Mouse (Mus musculus) stomach, postnatal 0 days (tissue): ENCODE measurements at regions not wholly inside any gene's neighbourhood (a gene's known extent, or its start where the extent isn't known, plus 50 kb on each side); places are given as distances from the start of the nearest gene placed in this dataset.

Experiments
- CTCF ChIP-seq: IDR thresholded peaks from 2 replicates; pipeline ENCODE4 v1.5.1; 2016; ENCODE audit warnings: antibody characterized with exemption, low read depth, mild to moderate bottlenecking, moderate library complexity
- EP300 ChIP-seq: optimal IDR thresholded peaks from 2 replicates; pipeline ENCODE3; 2016; ENCODE audit warnings: antibody characterized with exemption

GRCm38 (mm10) chr9:46909412-46910013, 89.0 kb upstream of the Gm4791 start:
- TF ChIP-seq CTCF, result no peak
- TF ChIP-seq EP300, result no peak
